ENCODE assay signal across 8 mouse cellular contexts in genomic region chr5:135963280-135963627, GRCm38 (mm10). TPM values are rescaled to one million over a fixed set of nuclear protein-coding genes. Genes with fewer than 3 reads are reported as not detected.
DNase-seq lines count a peak whose midpoint lies in the region; ATAC-seq and TF ChIP-seq lines count a peak whose summit lies in the region.

No protein-coding gene starts in this region.

- TF ChIP-seq POLR2A in cerebellum, adult 2 months (IDR thresholded peaks at IDR 0.05; ENCODE audit: borderline replicate concordance, insufficient read depth, low read length): no peak

- peak overlapping the region; percentile 94 for H3K4me2 ChIP-seq in limb, embryonic 12.5 days
- H3K4me2 ChIP-seq in stomach, embryonic 14.5 days (replicated peaks; ENCODE audit: low read depth, low read length): peak overlapping the region; percentile 92

- H3K27me3 ChIP-seq in cerebellum, adult 2 months (ENCODE audit: control insufficient read depth, insufficient read depth, low read length): no peaks in the 10 kb centered on the region
- H3K27me3 ChIP-seq in megakaryocyte, embryonic 14.5 days (replicated peaks): peaks cover 3% of the 10 kb centered on the region
- H3K27me3 ChIP-seq in limb, embryonic 12.5 days: peaks cover 9% of the 10 kb centered on the region; the same call in 1 of the 2 replicates
- H3K27me3 ChIP-seq in stomach, embryonic 14.5 days (ENCODE audit: control insufficient read depth, insufficient read depth, low read length): no peaks in the 10 kb centered on the region

- peaks cover 4% of the 10 kb centered on the region; the same call in 1 of the 2 replicates for H3K4me1 ChIP-seq in cerebellum, adult 2 months (ENCODE audit: control insufficient read depth, insufficient read depth, low read length)
- H3K4me1 ChIP-seq in megakaryocyte, embryonic 14.5 days: peaks cover 65% of the 10 kb centered on the region
- peaks cover 20% of the 10 kb centered on the region for H3K4me1 ChIP-seq in limb, embryonic 12.5 days (replicated peaks)
- peaks cover 14% of the 10 kb centered on the region; the same call in 1 of the 2 replicates for H3K4me1 ChIP-seq in stomach, embryonic 14.5 days (ENCODE audit: control insufficient read depth, insufficient read depth, low read length)

- 6% methylated on average over 6 of the region's 6 CpGs for WGBS in cerebellum, adult 2 months
- 5% methylated on average over 6 of the region's 6 CpGs for WGBS in limb, embryonic 12.5 days
- 4% methylated on average over 6 of the region's 6 CpGs for WGBS in stomach, embryonic 14.5 days

- no peak for ATAC-seq in megakaryocyte, adult 5-6 weeks (ENCODE audit: poor library complexity, severe bottlenecking)
- ATAC-seq in limb, embryonic 12.5 days (ENCODE audit: insufficient number of reproducible peaks, insufficient read depth, low FRiP score, low TSS enrichment, low read depth): no peak
- ATAC-seq in stomach, embryonic 14.5 days (ENCODE audit: insufficient number of reproducible peaks, insufficient read depth, low FRiP score, low read depth): no peak

- no peak for TF ChIP-seq CTCF in cerebellum, adult 2 months (IDR thresholded peaks at IDR 0.05; ENCODE audit: borderline replicate concordance, insufficient read depth, low read depth, low read length)

- peak overlapping the region; percentile 86 for H3K9ac ChIP-seq in limb, embryonic 12.5 days (replicated peaks)
- peak overlapping the region; percentile 88 for H3K9ac ChIP-seq in stomach, embryonic 14.5 days (replicated peaks; ENCODE audit: low read depth, low read length)

- H3K9me3 ChIP-seq in megakaryocyte, embryonic 14.5 days: no peaks in the 10 kb centered on the region
- no peaks in the 10 kb centered on the region for H3K9me3 ChIP-seq in limb, embryonic 12.5 days
- H3K9me3 ChIP-seq in stomach, embryonic 14.5 days (ENCODE audit: control insufficient read depth, low read depth, low read length): no peaks in the 10 kb centered on the region

- H3K4me3 ChIP-seq in cerebellum, adult 2 months (replicated peaks; ENCODE audit: insufficient read depth, low read depth, low read length): peak overlapping the region; percentile 76
- H3K4me3 ChIP-seq in megakaryocyte, embryonic 14.5 days (replicated peaks): peak overlapping the region; percentile 97
- H3K4me3 ChIP-seq in limb, embryonic 12.5 days (replicated peaks): peak overlapping the region; percentile 58
- peak overlapping the region; percentile 63 for H3K4me3 ChIP-seq in stomach, embryonic 14.5 days (ENCODE audit: low read depth, low read length)

- peaks cover 14% of the 10 kb centered on the region for H3K36me3 ChIP-seq in megakaryocyte, embryonic 14.5 days (replicated peaks; ENCODE audit: low read length)
- no peaks in the 10 kb centered on the region for H3K36me3 ChIP-seq in limb, embryonic 12.5 days
- H3K36me3 ChIP-seq in stomach, embryonic 14.5 days (ENCODE audit: control insufficient read depth, insufficient read depth, low read length): no peaks in the 10 kb centered on the region

- no peak for DNase-seq in cerebellum, adult 2 months
- DNase-seq in cerebellum, adult 18-20 months: no peak
- DNase-seq in cerebellum, postnatal 4 days (ENCODE audit: low spot score in 2 of 2): no peak
- DNase-seq in adrenal gland, adult 2 months: no peak

- peak overlapping the region; percentile 89 for H3K27ac ChIP-seq in cerebellum, adult 2 months (ENCODE audit: insufficient read depth, low read length)
- H3K27ac ChIP-seq in limb, embryonic 12.5 days: peak overlapping the region; percentile 97
- H3K27ac ChIP-seq in stomach, embryonic 14.5 days (ENCODE audit: low read length): peak overlapping the region; percentile 98

RNA-seq across cellular contexts. Expression of gene Ssc4d, which starts 11.1 kb away (rescaled TPM):
- 3.3 and 4.1 TPM in 2 replicates for polyA plus RNA-seq in cerebellum, adult 2 months (2012; rRNA removed)
- polyA plus RNA-seq in megakaryocyte, embryonic 14.5 days (2012; ENCODE audit: insufficient read depth, low replicate concordance): 5.0 and 13.7 TPM in 2 replicates
- 17.1 and 19.9 TPM in 2 replicates for total RNA-seq in megakaryocyte, adult 5-6 weeks (2015)
- total RNA-seq in megakaryocyte, adult 5-6 weeks (2017): 6.0 and 7.4 TPM in 2 replicates
- 4.8 and 5.6 TPM in 2 replicates for polyA plus RNA-seq in limb, embryonic 12.5 days (2016; fragmentation: Nextera tagmentation; extraction: Ambion mirVana)
- 1.9 and 2.2 TPM in 2 replicates for polyA plus RNA-seq in stomach, embryonic 14.5 days (2014; fragmentation: Nextera tagmentation; extraction: Ambion mirVana)
- total RNA-seq in adrenal gland, adult 2 months (2021): 1 to 10 TPM; 2.8 to 3.1 TPM
- polyA plus RNA-seq in adrenal gland, adult 2 months (2012; rRNA removed): 4.3 and 11.1 TPM in 2 replicates

RNA-seq across cellular contexts. Expression of gene Zp3, which starts 16.6 kb away (rescaled TPM):
- 0.23 and 0.33 TPM in 2 replicates for polyA plus RNA-seq in cerebellum, adult 2 months (2012; rRNA removed)
- not detected in 2 replicates for polyA plus RNA-seq in megakaryocyte, embryonic 14.5 days (2012; ENCODE audit: insufficient read depth, low replicate concordance)
- total RNA-seq in megakaryocyte, adult 5-6 weeks (2015): 0.20 TPM in 1 of 2 replicates, not detected in the other
- not detected in 2 replicates for total RNA-seq in megakaryocyte, adult 5-6 weeks (2017)
- not detected in 2 replicates for polyA plus RNA-seq in limb, embryonic 12.5 days (2016; fragmentation: Nextera tagmentation; extraction: Ambion mirVana)
- not detected in 2 replicates for polyA plus RNA-seq in stomach, embryonic 14.5 days (2014; fragmentation: Nextera tagmentation; extraction: Ambion mirVana)
- total RNA-seq in adrenal gland, adult 2 months (2021): not detected
- not detected in 2 replicates for polyA plus RNA-seq in adrenal gland, adult 2 months (2012; rRNA removed)

RNA-seq across cellular contexts. Expression of gene Ywhag, which starts 28.8 kb away (rescaled TPM):
- 445 and 493 TPM in 2 replicates for polyA plus RNA-seq in cerebellum, adult 2 months (2012; rRNA removed)
- 121 and 148 TPM in 2 replicates for polyA plus RNA-seq in megakaryocyte, embryonic 14.5 days (2012; ENCODE audit: insufficient read depth, low replicate concordance)
- total RNA-seq in megakaryocyte, adult 5-6 weeks (2015): 124 and 141 TPM in 2 replicates
- 72.4 and 88.1 TPM in 2 replicates for total RNA-seq in megakaryocyte, adult 5-6 weeks (2017)
- polyA plus RNA-seq in limb, embryonic 12.5 days (2016; fragmentation: Nextera tagmentation; extraction: Ambion mirVana): 180 and 182 TPM in 2 replicates
- 99.4 and 101 TPM in 2 replicates for polyA plus RNA-seq in stomach, embryonic 14.5 days (2014; fragmentation: Nextera tagmentation; extraction: Ambion mirVana)
- total RNA-seq in adrenal gland, adult 2 months (2021): 100 to 1,000 TPM; 563 to 611 TPM
- 227 and 268 TPM in 2 replicates for polyA plus RNA-seq in adrenal gland, adult 2 months (2012; rRNA removed)

RNA-seq across cellular contexts. Expression of gene Dtx2, which starts 31.3 kb away (rescaled TPM):
- polyA plus RNA-seq in cerebellum, adult 2 months (2012; rRNA removed): 9.2 and 10.1 TPM in 2 replicates
- 23.7 and 30.1 TPM in 2 replicates for polyA plus RNA-seq in megakaryocyte, embryonic 14.5 days (2012; ENCODE audit: insufficient read depth, low replicate concordance)
- total RNA-seq in megakaryocyte, adult 5-6 weeks (2015): 26.3 and 30.3 TPM in 2 replicates
- 10.9 and 12.4 TPM in 2 replicates for total RNA-seq in megakaryocyte, adult 5-6 weeks (2017)
- polyA plus RNA-seq in limb, embryonic 12.5 days (2016; fragmentation: Nextera tagmentation; extraction: Ambion mirVana): 39.2 and 40.4 TPM in 2 replicates
- polyA plus RNA-seq in stomach, embryonic 14.5 days (2014; fragmentation: Nextera tagmentation; extraction: Ambion mirVana): 20.7 and 24.4 TPM in 2 replicates
- 10 to 100 TPM; 13.6 to 19.0 TPM for total RNA-seq in adrenal gland, adult 2 months (2021)
- 30.1 and 34.3 TPM in 2 replicates for polyA plus RNA-seq in adrenal gland, adult 2 months (2012; rRNA removed)
